Mouse (Mus musculus) forebrain, embryonic 15.5 days (tissue): ENCODE data around the gene Dennd4a. TPM values are rescaled to one million over a fixed set of nuclear protein-coding genes. Genes with fewer than 3 reads are reported as not detected.
"Not testable (repeated sequence)": the region's sequence is repeated elsewhere in the genome, so short reads cannot be mapped to it uniquely, and the experiment has no call there.

ENCODE experiments used
- ATAC-seq: fragments of 200-750 bp; cut with Nextera tagmentation; replicated peaks from 2 replicates; pipeline ENCODE4 v1.8.0; 2017; ENCODE audit warnings: mild to moderate bottlenecking, moderate TSS enrichment, moderate library complexity
- H3K27ac ChIP-seq: fragments of 300-500 bp; sonication (generic); replicated peaks from 2 replicates; pipeline ENCODE4 v1.5.1; 2015; ENCODE audit warnings: mild to moderate bottlenecking, inconsistent platforms
- H3K27me3 ChIP-seq: fragments of 300-500 bp; sonication (generic); 2 replicates; pipeline ENCODE4 v1.6.1; 2015; ENCODE audit warnings: inconsistent platforms
- H3K36me3 ChIP-seq: fragments of 300-500 bp; sonication (generic); 2 replicates; pipeline ENCODE4 v1.6.1; 2015; ENCODE audit warnings: mild to moderate bottlenecking, inconsistent platforms
- H3K4me1 ChIP-seq: fragments of 300-500 bp; sonication (generic); 2 replicates; pipeline ENCODE4 v1.6.1; 2015; ENCODE audit warnings: inconsistent platforms
- H3K4me2 ChIP-seq: fragments of 300-500 bp; sonication (generic); replicated peaks from 2 replicates; pipeline ENCODE4 v1.6.1; 2015; ENCODE audit warnings: mild to moderate bottlenecking, inconsistent platforms
- H3K4me3 ChIP-seq: fragments of 300-500 bp; sonication (generic); 2 replicates; pipeline ENCODE4 v1.5.1; 2015; ENCODE audit warnings: mild to moderate bottlenecking, inconsistent platforms
- H3K9ac ChIP-seq: fragments of 300-500 bp; sonication (generic); replicated peaks from 2 replicates; pipeline ENCODE4 v1.6.1; 2015; ENCODE audit warnings: mild to moderate bottlenecking, inconsistent platforms
- H3K9me3 ChIP-seq: fragments of 300-500 bp; sonication (generic); 2 replicates; pipeline ENCODE4 v1.6.1; 2016; ENCODE audit warnings: inconsistent platforms
- WGBS: fragments of 180-500 bp; shearing (Covaris S2); methylation state at CpG from one replicate; pipeline ENCODE4 v1.1.7; 2015; ENCODE audit warnings: mixed read lengths; 5-methylcytosine and 5-hydroxymethylcytosine counted together
- polyA plus RNA-seq: library from polyadenylated mRNA; unstranded; fragments of >200 nt; fragmentation: Nextera tagmentation; extraction: Ambion mirVana; gene quantifications from 2 replicates; pipeline ENCODE4 v1.2.1, GENCODE M21; 2015

Gene Dennd4a
- polyA plus RNA-seq, 1 experiment from 2014 or later = 9.4 TPM

- Histone ChIP-seq H3K27ac (no peak overlapping the region), H3K36me3 (no peaks in the 10 kb centered on the region), H3K9ac (no peak overlapping the region), H3K4me2 (no peak overlapping the region), H3K4me3 (no peak overlapping the region), H3K4me1 (no peaks in the 10 kb centered on the region), H3K27me3 (no peaks in the 10 kb centered on the region), H3K9me3 (no peaks in the 10 kb centered on the region)
- WGBS = 76% methylated on average over 5 of the region's 5 CpGs
- no peak for ATAC-seq
Observed at GRCm38 (mm10) chr9:64805875-64806274, 5.3 kb upstream of the Dennd4a start.

GRCm38 (mm10) chr9:64806335-64807060, 4.6 kb upstream of the Dennd4a start:
- H3K27me3 ChIP-seq = no peaks in the 10 kb centered on the region
- no peak for ATAC-seq
- no peak overlapping the region for H3K4me2 ChIP-seq
- H3K36me3 ChIP-seq = no peaks in the 10 kb centered on the region
- H3K9me3 ChIP-seq = no peaks in the 10 kb centered on the region
- H3K9ac ChIP-seq = no peak overlapping the region
- no peaks in the 10 kb centered on the region for H3K4me1 ChIP-seq
- no peak overlapping the region for H3K27ac ChIP-seq
- no peak overlapping the region for H3K4me3 ChIP-seq
- 79% methylated on average over 6 of the region's 6 CpGs for WGBS

GRCm38 (mm10) chr9:64807061-64807808, 3.9 kb upstream of the Dennd4a start:
- Histone ChIP-seq H3K9ac (no peak overlapping the region), H3K36me3 (no peaks in the 10 kb centered on the region), H3K27me3 (no peaks in the 10 kb centered on the region), H3K4me3 (no peak overlapping the region), H3K4me2 (no peak overlapping the region), H3K27ac (no peak overlapping the region), H3K4me1 (peaks cover 4% of the 10 kb centered on the region), H3K9me3 (no peaks in the 10 kb centered on the region)
- ATAC-seq = no peak
- WGBS = 71% methylated on average over 14 of the region's 14 CpGs

- Histone ChIP-seq H3K4me2 (no peak overlapping the region), H3K9me3 (no peaks in the 10 kb centered on the region), H3K27ac (no peak overlapping the region), H3K4me1 (peaks cover 10% of the 10 kb centered on the region), H3K36me3 (no peaks in the 10 kb centered on the region), H3K9ac (no peak overlapping the region), H3K4me3 (no peak overlapping the region), H3K27me3 (no peaks in the 10 kb centered on the region)
- 65% methylated on average over 3 of the region's 3 CpGs for WGBS
- ATAC-seq = no peak
Observed at GRCm38 (mm10) chr9:64809851-64810250, 1.3 kb upstream of the Dennd4a start.

DNA sequence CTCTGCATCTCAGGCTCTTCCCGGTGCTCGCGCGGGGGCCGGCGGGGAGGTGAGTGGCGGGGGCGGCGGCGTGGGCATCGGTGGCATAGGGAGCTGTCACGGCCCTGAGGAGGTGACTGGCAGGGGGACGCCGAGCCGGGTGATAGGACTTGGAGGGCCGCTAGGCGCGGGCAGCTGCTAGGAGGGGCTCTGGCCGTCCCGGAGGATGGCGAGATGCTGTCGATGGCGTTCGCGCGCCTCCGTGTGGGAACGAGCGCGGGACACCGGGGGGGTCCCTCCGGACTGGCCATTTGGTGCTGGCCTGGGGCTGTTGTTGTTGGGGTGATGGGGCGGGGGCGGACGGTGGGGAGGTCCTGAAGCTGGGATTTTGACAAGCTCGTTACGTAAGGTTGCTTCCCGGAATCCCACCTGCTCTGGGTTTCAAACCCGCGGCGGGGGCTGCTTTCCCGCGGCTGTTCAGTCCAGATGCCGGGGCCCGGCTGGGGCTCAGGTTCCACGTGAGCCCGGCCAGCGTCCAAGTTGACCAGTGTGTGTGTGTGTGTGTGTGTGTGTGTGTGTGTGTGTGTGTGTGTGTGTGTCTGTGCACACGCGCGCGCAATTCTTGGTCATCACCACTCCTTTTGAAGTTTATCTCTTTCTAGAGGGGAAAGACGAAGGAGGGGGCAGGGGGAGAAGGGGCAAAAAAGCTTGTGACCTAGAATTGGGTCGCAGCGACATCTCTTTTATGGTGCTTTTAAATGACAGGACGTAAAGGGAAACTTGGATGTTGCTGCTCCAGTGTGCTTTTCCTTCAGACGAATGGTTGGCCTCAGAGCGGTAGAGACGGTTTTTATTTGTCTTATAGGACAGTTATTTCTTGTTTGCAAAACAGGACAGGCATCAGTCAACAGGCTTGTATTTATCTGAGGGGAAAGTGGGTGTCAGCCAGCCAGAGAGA, 666 bp downstream of the Dennd4a start:
- H3K4me2 ChIP-seq = peak overlapping the region; percentile 64
- peaks cover 10% of the 10 kb centered on the region for H3K4me1 ChIP-seq
- no peaks in the 10 kb centered on the region for H3K9me3 ChIP-seq
- under 1% methylated on average over 59 of the region's 59 CpGs for WGBS
- peak; percentile 84 for ATAC-seq
- H3K9ac ChIP-seq = peak overlapping the region; percentile 93
- no peaks in the 10 kb centered on the region for H3K36me3 ChIP-seq
- peak overlapping the region; percentile 99 for H3K27ac ChIP-seq
- peak overlapping the region; percentile 96 for H3K4me3 ChIP-seq
- no peaks in the 10 kb centered on the region for H3K27me3 ChIP-seq

DNA sequence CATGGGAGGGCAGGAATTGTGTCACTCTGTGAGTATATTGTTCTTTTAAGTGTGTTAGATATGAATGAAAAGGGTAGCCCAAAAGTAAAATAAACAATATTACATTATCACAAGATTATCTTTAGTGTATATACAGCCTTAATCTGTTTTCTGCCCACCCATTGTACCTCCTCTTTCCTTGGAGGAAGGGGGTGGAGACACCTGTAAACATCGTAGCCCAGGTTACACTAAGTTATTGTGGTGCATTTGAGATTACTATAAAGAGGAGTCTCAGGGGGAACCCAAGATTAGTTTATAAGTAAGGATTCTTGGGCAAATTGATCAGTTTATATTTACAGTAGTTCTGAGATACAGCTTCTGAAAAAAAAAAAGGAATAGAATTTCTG, 1.3 kb downstream of the Dennd4a start:
- peak overlapping the region; percentile 64 for H3K4me2 ChIP-seq
- ATAC-seq = no peak
- H3K27ac ChIP-seq = no peak overlapping the region; the same call in 1 of the 2 replicates
- peak overlapping the region; percentile 96 for H3K4me3 ChIP-seq
- H3K9me3 ChIP-seq = no peaks in the 10 kb centered on the region
- H3K36me3 ChIP-seq = no peaks in the 10 kb centered on the region
- H3K4me1 ChIP-seq = peaks cover 10% of the 10 kb centered on the region
- H3K27me3 ChIP-seq = no peaks in the 10 kb centered on the region
- peak overlapping the region; percentile 93 for H3K9ac ChIP-seq
- 32% methylated on average over 1 of the region's 1 CpGs for WGBS

DNA sequence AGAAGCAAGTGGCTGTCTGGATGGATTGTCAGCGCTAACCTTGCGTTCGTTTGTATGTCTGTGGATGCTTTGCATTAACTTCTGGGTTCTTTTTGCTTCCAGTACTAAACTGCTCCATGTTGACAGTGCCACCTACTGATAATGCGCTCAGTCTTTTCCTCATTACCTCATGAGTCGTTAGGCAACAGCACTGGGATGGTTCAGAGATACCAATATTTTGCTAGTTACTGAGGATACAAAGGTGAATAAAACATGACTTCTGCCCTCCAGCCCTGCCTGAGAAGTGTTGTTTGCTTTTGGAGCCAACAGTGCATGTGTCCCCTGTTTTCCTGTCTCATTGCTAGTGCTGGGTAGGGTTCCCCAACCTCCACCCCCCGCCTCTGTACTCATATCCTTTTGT, 3.1 kb downstream of the Dennd4a start:
- Histone ChIP-seq H3K36me3 (no peaks in the 10 kb centered on the region), H3K27ac (no peak overlapping the region), H3K4me1 (peaks cover 10% of the 10 kb centered on the region), H3K9me3 (no peaks in the 10 kb centered on the region), H3K9ac (no peak overlapping the region), H3K4me2 (no peak overlapping the region), H3K4me3 (no peak overlapping the region), H3K27me3 (no peaks in the 10 kb centered on the region)
- 79% methylated on average over 6 of the region's 6 CpGs for whole genome bisulfite sequencing
- ATAC-seq = no peak

DNA sequence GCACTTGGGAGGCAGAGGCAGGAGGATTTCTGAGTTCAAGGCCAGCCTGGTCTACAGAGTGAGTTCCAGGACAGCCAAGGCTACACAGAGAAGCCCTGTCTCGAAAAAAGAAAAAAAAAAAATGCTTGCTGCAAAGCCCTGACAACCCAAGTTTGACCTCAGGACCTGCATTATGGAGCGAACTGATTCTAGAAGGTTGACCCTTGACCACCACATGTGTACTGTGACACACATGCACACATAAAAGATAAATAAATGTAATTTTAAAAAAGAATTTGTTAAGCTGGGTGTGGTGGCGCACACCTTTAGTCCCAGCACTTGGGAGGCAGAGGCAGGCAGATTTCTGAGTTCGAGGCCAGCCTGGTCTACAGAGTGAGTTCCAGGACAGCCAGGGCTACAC, 8.5 kb downstream of the Dennd4a start:
- not testable (repeated sequence) for H3K36me3 ChIP-seq, H3K4me1 ChIP-seq, H3K4me2 ChIP-seq, ATAC-seq, H3K9me3 ChIP-seq, H3K4me3 ChIP-seq, H3K27me3 ChIP-seq, H3K27ac ChIP-seq, H3K9ac ChIP-seq
- WGBS = 97% methylated on average over 4 of the region's 4 CpGs

DNA sequence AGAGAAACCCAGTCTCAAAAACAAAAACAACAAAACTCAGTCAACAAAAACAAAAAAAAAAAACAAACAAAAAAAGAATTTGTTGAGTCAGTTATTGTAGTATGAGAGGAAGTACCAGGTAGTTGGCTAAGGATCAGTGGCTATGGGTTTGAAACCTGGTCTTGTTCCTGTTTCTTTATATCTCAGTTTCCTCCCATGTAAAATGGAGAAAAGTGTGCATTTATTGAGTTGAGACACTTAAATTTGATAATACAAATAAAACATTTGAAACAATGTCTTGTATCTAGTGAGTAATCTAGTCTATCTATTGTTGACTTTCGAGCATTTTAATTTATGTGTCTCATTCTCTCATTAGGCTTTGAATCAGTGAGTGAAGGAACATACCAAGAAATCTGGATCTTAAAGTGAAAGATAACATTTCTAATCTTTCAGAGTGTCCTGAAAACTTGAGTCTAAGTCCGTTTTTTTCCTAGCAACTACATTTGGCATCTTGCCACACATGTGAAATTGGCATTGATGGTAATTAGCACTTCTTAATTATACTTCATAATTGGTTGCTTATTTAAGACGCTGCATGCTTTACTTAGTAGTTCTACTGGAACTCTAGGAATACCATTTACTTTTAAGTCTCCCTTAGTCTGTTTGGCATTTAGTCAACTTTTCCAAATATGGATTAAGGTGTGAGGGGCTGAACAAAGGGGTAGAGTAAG, 9.1 kb downstream of the Dennd4a start:
- WGBS = 43% methylated on average over 3 of the region's 3 CpGs
- H3K36me3 ChIP-seq = no peaks in the 10 kb centered on the region
- H3K27ac ChIP-seq = no peak overlapping the region
- H3K27me3 ChIP-seq = no peaks in the 10 kb centered on the region
- H3K4me2 ChIP-seq = no peak overlapping the region
- no peak for ATAC-seq
- no peaks in the 10 kb centered on the region for H3K9me3 ChIP-seq
- no peak overlapping the region for H3K4me3 ChIP-seq
- H3K4me1 ChIP-seq = 0 out of 2 replicates have a peak, but pooled peaks cover 4% of the 10 kb centered on the region
- no peak overlapping the region for H3K9ac ChIP-seq

DNA sequence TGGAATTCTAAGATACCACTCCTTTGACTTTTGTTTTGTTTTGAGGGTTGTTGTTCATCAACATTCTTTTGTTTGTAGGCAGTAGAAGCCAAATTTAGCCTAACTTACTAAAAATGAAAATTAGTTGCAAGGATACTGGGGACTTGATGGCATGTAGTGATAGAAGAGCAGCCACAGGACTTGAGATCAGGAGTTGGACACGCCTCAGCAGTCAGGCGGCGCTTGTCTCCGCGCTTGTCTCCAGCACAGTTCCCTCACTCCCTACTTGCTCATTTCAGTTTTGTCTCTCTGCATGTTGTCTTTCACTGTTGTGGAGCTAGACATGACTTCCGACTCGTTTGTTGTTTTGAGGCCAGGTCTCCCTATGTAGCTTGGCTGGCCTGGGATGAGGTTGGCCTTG, 11.1 kb downstream of the Dennd4a start:
- H3K36me3 ChIP-seq = no peaks in the 10 kb centered on the region
- no peak for ATAC-seq
- no peak overlapping the region for H3K27ac ChIP-seq
- no peak overlapping the region for H3K9ac ChIP-seq
- no peaks in the 10 kb centered on the region for H3K27me3 ChIP-seq
- no peaks in the 10 kb centered on the region for H3K9me3 ChIP-seq
- H3K4me3 ChIP-seq = no peak overlapping the region
- 89% methylated on average over 7 of the region's 7 CpGs for WGBS
- no peak overlapping the region for H3K4me2 ChIP-seq
- 0 out of 2 replicates have a peak, but pooled peaks cover 4% of the 10 kb centered on the region for H3K4me1 ChIP-seq

DNA sequence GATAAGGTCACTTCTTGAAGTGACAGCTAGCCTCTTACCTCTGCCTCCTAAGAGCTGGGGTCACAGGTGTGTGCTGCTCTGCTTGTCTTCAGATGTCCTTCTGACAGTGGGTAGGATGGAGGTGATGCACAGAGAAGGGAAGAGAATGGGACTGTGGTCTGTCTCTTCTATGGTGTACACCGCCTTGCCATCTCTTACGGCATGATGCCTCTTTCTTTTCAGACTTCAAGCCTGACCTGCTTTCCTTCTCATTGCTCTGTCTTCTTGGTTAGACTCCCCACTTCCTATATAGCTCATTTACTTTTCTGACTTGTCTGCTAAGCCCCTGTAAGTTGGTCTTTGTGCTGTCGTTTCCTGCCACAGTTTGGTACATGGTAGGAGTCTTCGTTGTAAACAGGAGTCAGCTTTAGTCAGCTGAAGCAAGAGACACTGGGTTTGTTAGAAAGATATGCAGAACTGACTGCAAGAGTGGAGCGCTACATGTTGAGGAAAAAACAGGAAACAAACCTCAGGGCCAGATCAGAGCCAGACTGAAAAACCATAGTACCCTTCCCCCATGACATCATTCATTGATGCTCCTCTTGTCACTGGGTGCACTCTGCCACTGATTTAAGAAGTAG, 13.4 kb downstream of the Dennd4a start:
- H3K27ac ChIP-seq = no peak overlapping the region
- H3K36me3 ChIP-seq = no peaks in the 10 kb centered on the region
- H3K4me1 ChIP-seq = 0 out of 2 replicates have a peak, but pooled peaks cover 4% of the 10 kb centered on the region
- H3K9ac ChIP-seq = no peak overlapping the region
- H3K4me3 ChIP-seq = no peak overlapping the region
- 82% methylated on average over 5 of the region's 5 CpGs for WGBS
- no peak for ATAC-seq
- no peaks in the 10 kb centered on the region for H3K9me3 ChIP-seq
- no peaks in the 10 kb centered on the region for H3K27me3 ChIP-seq
- no peak overlapping the region for H3K4me2 ChIP-seq
